Mouse (Mus musculus) forebrain, postnatal 0 days (tissue): Measurements from ENCODE around the gene Uvrag. TPM values are rescaled to one million over a fixed set of nuclear protein-coding genes. Genes with fewer than 3 reads are reported as not detected.

Source experiments
- ATAC-seq: fragments of 200-750 bp; cut with Nextera tagmentation; 2 replicates; pipeline ENCODE4 v1.8.0; 2017; ENCODE audit warnings: mild to moderate bottlenecking, moderate library complexity
- DNase-seq: peaks from one replicate; pipeline ENCODE4 v3.0.0-alpha.2; 2015
- H3K27ac ChIP-seq: fragments of 300-500 bp; sonication (generic); 2 replicates; pipeline ENCODE4 v1.5.1; 2014; ENCODE audit warnings: low read depth, mild to moderate bottlenecking, antibody characterized with exemption, low read length, moderate library complexity, mixed read lengths
- H3K27me3 ChIP-seq: fragments of 300-500 bp; sonication (generic); 2 replicates; pipeline ENCODE4 v1.6.1; 2014; ENCODE audit warnings: mild to moderate bottlenecking, low read length, mixed read lengths; ENCODE audit not compliant: insufficient read depth
- H3K36me3 ChIP-seq: fragments of 300-500 bp; sonication (generic); 2 replicates; pipeline ENCODE4 v1.6.1; 2014; ENCODE audit warnings: mild to moderate bottlenecking, moderate library complexity; ENCODE audit not compliant: insufficient read depth
- H3K4me1 ChIP-seq: fragments of 300-500 bp; sonication (generic); 2 replicates; pipeline ENCODE4 v1.6.1; 2014; ENCODE audit warnings: antibody characterized with exemption; ENCODE audit not compliant: insufficient read depth
- H3K4me2 ChIP-seq: fragments of 300-500 bp; sonication (generic); 2 replicates; pipeline ENCODE4 v1.6.1; 2014; ENCODE audit warnings: low read depth, mild to moderate bottlenecking, moderate library complexity
- H3K4me3 ChIP-seq: fragments of 300-500 bp; sonication (generic); 2 replicates; pipeline ENCODE4 v1.5.1; 2014; ENCODE audit warnings: low read depth, low read length, mixed read lengths
- H3K9ac ChIP-seq: fragments of 300-500 bp; sonication (generic); 2 replicates; pipeline ENCODE4 v1.6.1; 2014; ENCODE audit warnings: mild to moderate bottlenecking
- H3K9me3 ChIP-seq: fragments of 300-500 bp; sonication (generic); 2 replicates; pipeline ENCODE4 v1.6.1; 2016; ENCODE audit warnings: low read length
- CTCF ChIP-seq: sonication (generic); IDR thresholded peaks from 2 replicates; pipeline ENCODE4 v1.5.1; 2016; ENCODE audit warnings: antibody characterized with exemption, control low read depth, low read depth
- WGBS: fragments of 180-500 bp; shearing (Covaris S2); extraction: QIAGEN DNeasy Blood & Tissue Kit; methylation state at CpG from one replicate; pipeline ENCODE4 v1.1.7; 2014; 5-methylcytosine and 5-hydroxymethylcytosine counted together
- polyA plus RNA-seq: library from polyadenylated mRNA; unstranded; fragments of >200 nt; fragmentation: Nextera tagmentation; extraction: Ambion mirVana; gene quantifications from 2 replicates; pipeline ENCODE4 v1.2.1, GENCODE M21; 2015
- total RNA-seq: library from RNA; depleted of rRNA; stranded (reverse); fragments of >200 nt; gene quantifications from 2 replicates; pipeline ENCODE4 v1.2.3, GENCODE M21; 2014

Uvrag gene
- total and polyA plus RNA-seq, 2 experiments from 2014 or later = 18.6 to 18.8 TPM

DNA sequence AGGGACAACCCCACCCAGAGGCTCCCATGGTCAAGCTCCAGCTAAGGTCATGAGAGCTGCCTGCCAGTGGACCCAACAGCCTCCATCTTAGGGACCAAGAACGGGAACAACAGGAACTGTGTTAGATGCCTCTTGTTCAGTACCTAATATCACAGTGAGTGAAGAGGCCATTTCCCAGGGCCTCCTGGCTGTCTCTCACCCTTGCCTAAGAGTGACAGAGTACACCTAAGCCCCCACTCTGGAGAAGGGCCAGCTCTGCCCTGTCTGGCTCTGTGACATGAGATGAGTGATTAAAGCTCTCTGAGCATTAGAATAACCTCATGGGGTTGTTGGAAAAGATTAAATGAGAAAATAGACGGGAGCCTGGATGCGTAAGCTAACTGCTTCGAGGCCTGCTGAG is 33.1 kb upstream of the Uvrag start:
- H3K4me1 ChIP-seq = no peaks in the 10 kb centered on the region
- H3K27me3 ChIP-seq = no peaks in the 10 kb centered on the region
- no peak for TF ChIP-seq CTCF
- H3K9ac ChIP-seq = no peak overlapping the region
- no peak for ATAC-seq
- H3K27ac ChIP-seq = no peak overlapping the region
- no peak overlapping the region for H3K4me2 ChIP-seq
- DNase-seq = no peak
- H3K4me3 ChIP-seq = no peak overlapping the region
- 83% methylated on average over 4 of the region's 4 CpGs for WGBS
- H3K9me3 ChIP-seq = no peaks in the 10 kb centered on the region
- no peaks in the 10 kb centered on the region for H3K36me3 ChIP-seq

DNA sequence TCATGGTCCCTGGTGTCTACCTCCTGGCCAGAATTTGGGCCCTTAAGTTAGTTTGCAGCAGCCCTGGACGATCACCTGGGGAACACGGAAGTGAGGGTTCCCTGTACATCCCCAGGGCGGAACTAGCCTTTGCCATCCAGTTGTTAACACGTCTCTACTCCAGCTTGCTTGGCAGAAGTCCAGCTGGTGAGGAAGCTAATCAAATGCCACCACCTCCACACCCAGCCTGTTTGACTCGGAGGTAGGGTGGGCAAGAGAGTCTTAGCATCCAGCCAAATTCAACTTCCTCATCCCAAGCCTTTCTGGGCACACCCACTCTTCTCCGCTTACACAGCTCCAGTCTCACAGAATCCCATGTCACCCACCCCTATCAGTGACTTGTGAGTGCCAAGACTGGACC is 32.0 kb upstream of the Uvrag start:
- Histone ChIP-seq H3K4me3 (no peak overlapping the region), H3K4me1 (no peaks in the 10 kb centered on the region), H3K9ac (no peak overlapping the region), H3K27ac (no peak overlapping the region), H3K27me3 (no peaks in the 10 kb centered on the region), H3K4me2 (no peak overlapping the region), H3K36me3 (no peaks in the 10 kb centered on the region), H3K9me3 (no peaks in the 10 kb centered on the region)
- WGBS = 70% methylated on average over 6 of the region's 6 CpGs
- TF ChIP-seq CTCF = no peak
- no peak for DNase-seq
- ATAC-seq = no peak

GRCm38 (mm10) chr7:99171730-99172463 is 31.0 kb upstream of the Uvrag start:
- ATAC-seq (no peak), DNase-seq (no peak)
- H3K4me1 ChIP-seq = no peaks in the 10 kb centered on the region
- H3K27ac ChIP-seq = no peak overlapping the region
- H3K9ac ChIP-seq = no peak overlapping the region
- no peaks in the 10 kb centered on the region for H3K27me3 ChIP-seq
- H3K36me3 ChIP-seq = no peaks in the 10 kb centered on the region
- TF ChIP-seq CTCF = no peak
- H3K9me3 ChIP-seq = no peaks in the 10 kb centered on the region
- H3K4me2 ChIP-seq = no peak overlapping the region
- WGBS = 76% methylated on average over 10 of the region's 10 CpGs
- H3K4me3 ChIP-seq = no peak overlapping the region

GRCm38 (mm10) chr7:99170519-99170918 is 29.6 kb upstream of the Uvrag start:
- H3K9me3 ChIP-seq = no peaks in the 10 kb centered on the region

DNA sequence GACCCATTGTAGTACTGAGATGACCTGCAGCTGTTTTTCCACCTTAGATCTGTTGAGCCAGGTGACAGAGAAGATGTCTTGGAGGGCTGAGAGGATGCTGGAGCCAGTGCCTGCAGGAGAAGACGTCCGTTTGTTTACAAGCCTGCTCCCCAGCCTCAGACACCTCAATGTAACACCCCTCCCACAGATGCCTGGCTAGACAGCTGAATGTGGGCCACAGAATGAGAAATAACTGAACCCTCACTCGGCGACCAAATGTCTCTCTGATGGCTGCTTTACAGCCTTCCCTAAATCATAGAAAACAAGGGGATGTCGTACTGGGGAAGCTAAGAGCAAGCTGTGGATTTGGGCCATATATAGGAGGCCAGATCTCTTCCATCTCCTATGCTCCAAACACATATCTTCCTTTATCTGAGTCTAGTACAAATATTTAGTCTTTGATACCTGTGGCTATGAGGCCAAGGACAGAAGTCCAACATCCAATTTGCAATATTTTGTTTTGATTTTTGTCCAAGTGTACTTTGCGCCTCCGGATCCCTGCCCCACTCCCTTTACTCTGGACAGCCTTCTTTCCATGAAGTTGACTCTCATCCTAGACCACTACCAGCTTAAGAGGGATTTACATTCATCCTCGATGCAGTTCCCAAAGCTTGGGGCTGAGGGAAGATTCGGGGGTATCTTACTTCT is 28.9 kb upstream of the Uvrag start:
- no peak for TF ChIP-seq CTCF
- no peaks in the 10 kb centered on the region for H3K9me3 ChIP-seq
- ATAC-seq (no peak), DNase-seq (no peak)
- no peaks in the 10 kb centered on the region for H3K27me3 ChIP-seq
- no peak overlapping the region for H3K4me3 ChIP-seq
- no peaks in the 10 kb centered on the region for H3K36me3 ChIP-seq
- H3K27ac ChIP-seq = no peak overlapping the region
- H3K9ac ChIP-seq = no peak overlapping the region
- no peak overlapping the region for H3K4me2 ChIP-seq
- H3K4me1 ChIP-seq = no peaks in the 10 kb centered on the region
- 90% methylated on average over 9 of the region's 9 CpGs for WGBS

More at GRCm38 (mm10) chr7:99170519-99170918, 29.6 kb upstream of the Uvrag start:
- Histone ChIP-seq H3K4me2 (no peak overlapping the region), H3K36me3 (no peaks in the 10 kb centered on the region), H3K27me3 (no peaks in the 10 kb centered on the region), H3K27ac (no peak overlapping the region), H3K4me3 (no peak overlapping the region), H3K4me1 (no peaks in the 10 kb centered on the region), H3K9ac (no peak overlapping the region)
- 96% methylated on average over 6 of the region's 6 CpGs for WGBS
- TF ChIP-seq CTCF = no peak
- DNase-seq = no peak
- ATAC-seq = no peak

GRCm38 (mm10) chr7:99168756-99169155 is 27.8 kb upstream of the Uvrag start:
- no peak overlapping the region for H3K27ac ChIP-seq
- H3K9ac ChIP-seq = no peak overlapping the region
- WGBS = 90% methylated on average over 6 of the region's 6 CpGs
- TF ChIP-seq CTCF = no peak
- H3K27me3 ChIP-seq = no peaks in the 10 kb centered on the region
- no peaks in the 10 kb centered on the region for H3K9me3 ChIP-seq
- H3K4me3 ChIP-seq = no peak overlapping the region
- DNase-seq = no peak
- H3K36me3 ChIP-seq = no peaks in the 10 kb centered on the region
- H3K4me2 ChIP-seq = no peak overlapping the region
- H3K4me1 ChIP-seq = no peaks in the 10 kb centered on the region
- no peak for ATAC-seq

DNA sequence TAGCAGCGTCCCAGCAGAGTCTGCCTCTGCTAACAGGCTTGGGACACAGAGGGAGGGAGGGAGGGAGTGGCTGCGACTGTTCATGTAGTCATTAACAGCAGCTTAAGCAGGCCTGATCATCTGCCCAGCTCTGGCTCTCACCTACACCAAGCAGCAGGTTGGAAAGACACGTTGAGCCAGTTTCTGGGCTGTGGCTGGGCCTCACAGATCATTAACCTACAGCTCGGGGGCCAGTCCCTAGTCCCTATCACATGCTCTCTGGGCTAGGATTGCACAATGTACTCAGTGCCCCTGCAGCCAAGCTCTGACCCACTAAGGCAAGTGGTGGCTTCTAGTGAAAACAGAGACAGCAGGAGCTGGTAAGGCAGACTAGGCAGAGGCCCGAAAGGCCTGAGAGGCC is 27.0 kb upstream of the Uvrag start:
- no peak overlapping the region for H3K9ac ChIP-seq
- no peak overlapping the region for H3K4me3 ChIP-seq
- 50% methylated on average over 5 of the region's 5 CpGs for WGBS
- ATAC-seq = no peak
- no peak overlapping the region for H3K27ac ChIP-seq
- no peak for DNase-seq
- H3K27me3 ChIP-seq = no peaks in the 10 kb centered on the region
- H3K36me3 ChIP-seq = no peaks in the 10 kb centered on the region
- no peaks in the 10 kb centered on the region for H3K4me1 ChIP-seq
- H3K9me3 ChIP-seq = no peaks in the 10 kb centered on the region
- TF ChIP-seq CTCF = no peak
- no peak overlapping the region for H3K4me2 ChIP-seq
